Mouse (Mus musculus): ENCODE data around the gene Clk2.

- TF ChIP-seq CTCF (IDR thresholded peaks at IDR 0.05; ENCODE audit: extremely low read depth, insufficient read depth, low read length) (peak; percentile 93), POLR2A (IDR thresholded peaks at IDR 0.05; ENCODE audit: extremely low read depth, insufficient read depth, low read length) (no peak)
Observed at GRCm38 (mm10) chr3:89215853-89216252, 51.3 kb downstream of the Clk2 start.

All from cortical plate, adult 2 months (tissue).